Mouse (Mus musculus) telencephalon, adult 2 months (tissue): ENCODE measurements around the gene Rassf3.

Experiments used
- DNase-seq: peaks from one replicate; pipeline ENCODE4 v3.0.0-alpha.2; 2011; ENCODE audit warnings: low read depth, low spot score

The Rassf3 gene

GRCm38 (mm10) chr10:121409717-121410116 lies 66.4 kb downstream of the Rassf3 start:
- no peak for DNase-seq

- DNase-seq = no peak
Observed at GRCm38 (mm10) chr10:121403946-121404345, 72.2 kb downstream of the Rassf3 start.

- DNase-seq = no peak
Observed at GRCm38 (mm10) chr10:121403104-121403503, 73.0 kb downstream of the Rassf3 start.

- DNase-seq = no peak
Observed at GRCm38 (mm10) chr10:121401005-121401404, 75.1 kb downstream of the Rassf3 start.

GRCm38 (mm10) chr10:121398599-121398998 lies 77.5 kb downstream of the Rassf3 start:
- DNase-seq = no peak

GRCm38 (mm10) chr10:121395542-121396176 lies 80.5 kb downstream of the Rassf3 start:
- DNase-seq = no peak

GRCm38 (mm10) chr10:121394789-121395325 lies 81.3 kb downstream of the Rassf3 start:
- DNase-seq = no peak

- no peak for DNase-seq
Observed at GRCm38 (mm10) chr10:121394270-121394669, 81.9 kb downstream of the Rassf3 start.

- peak; percentile 34 for DNase-seq
Observed at GRCm38 (mm10) chr10:121391901-121392300, 84.2 kb downstream of the Rassf3 start.

- no peak for DNase-seq
Observed at GRCm38 (mm10) chr10:121390602-121391001, 85.5 kb downstream of the Rassf3 start.

- no peak for DNase-seq
Observed at GRCm38 (mm10) chr10:121386347-121386746, 89.8 kb downstream of the Rassf3 start.

- DNase-seq = no peak
Observed at GRCm38 (mm10) chr10:121385695-121386094, 90.5 kb downstream of the Rassf3 start.

- no peak for DNase-seq
Observed at GRCm38 (mm10) chr10:121384710-121385109, 91.4 kb downstream of the Rassf3 start.

- no peak for DNase-seq
Observed at GRCm38 (mm10) chr10:121381280-121381679, 94.9 kb downstream of the Rassf3 start.

GRCm38 (mm10) chr10:121379387-121379786 lies 96.8 kb downstream of the Rassf3 start:
- DNase-seq = no peak

- DNase-seq = no peak
Observed at GRCm38 (mm10) chr10:121376530-121377271, 99.4 kb downstream of the Rassf3 start.

- no peak for DNase-seq
Observed at GRCm38 (mm10) chr10:121375649-121376493, 100.3 kb downstream of the Rassf3 start.

GRCm38 (mm10) chr10:121374693-121375620 lies 101.2 kb downstream of the Rassf3 start:
- DNase-seq = no peak

GRCm38 (mm10) chr10:121374013-121374412 lies 102.1 kb downstream of the Rassf3 start:
- no peak for DNase-seq

GRCm38 (mm10) chr10:121370777-121371176 lies 105.4 kb downstream of the Rassf3 start:
- no peak for DNase-seq
